Mouse (Mus musculus) yolk sac, embryonic 10.5 days (tissue): ENCODE results near the gene Hnrnpul1.
"Not testable (repeated sequence)": the region's sequence is repeated elsewhere in the genome, so short reads cannot be mapped to it uniquely, and the experiment has no call there.

Source experiments
- DNase-seq: peaks from one replicate; pipeline ENCODE4 v3.0.0-alpha.2; 2017; ENCODE audit warnings: low spot score

Hnrnpul1 gene

DNA sequence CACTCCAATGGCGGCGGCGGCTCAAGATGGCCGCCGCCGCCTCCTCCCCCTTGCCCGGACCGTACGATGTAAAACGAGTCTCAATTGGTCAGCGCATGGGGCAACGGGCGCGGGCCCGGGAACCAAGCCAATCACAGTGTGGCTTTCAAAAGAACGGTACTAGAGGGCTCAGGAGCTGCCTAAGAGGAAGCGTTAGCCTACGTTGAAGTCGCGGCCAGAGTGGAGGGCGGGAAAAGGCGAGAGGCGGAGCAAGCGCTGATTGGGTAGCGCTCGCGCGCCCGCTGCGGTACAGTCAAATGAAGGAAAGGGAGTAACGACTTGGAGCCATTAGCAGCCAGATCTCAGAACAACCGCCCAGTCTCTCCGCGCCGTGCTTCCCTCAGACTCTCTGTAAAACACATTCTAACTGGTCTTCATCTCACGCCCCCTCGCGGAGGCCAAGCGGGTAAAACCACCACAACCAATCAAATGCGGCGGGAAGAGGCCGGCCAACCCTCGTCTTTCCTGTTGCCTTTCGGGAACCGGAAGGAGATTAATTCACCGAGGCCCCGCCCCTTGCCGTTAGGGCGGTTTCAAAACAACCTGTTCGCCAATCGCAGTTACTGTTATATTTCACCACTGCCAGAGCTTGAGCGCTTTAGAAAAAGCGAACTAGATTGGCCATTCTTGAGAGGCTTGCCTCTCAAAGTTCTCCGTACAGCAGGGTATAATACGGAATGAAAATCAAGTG lies at the start of gene Hnrnpul1:
Gene Hnrnpul1, minus strand, starts transcription at position 20 of the 730 bp plus-strand sequence.
- DNase-seq = peak; percentile 99

DNA sequence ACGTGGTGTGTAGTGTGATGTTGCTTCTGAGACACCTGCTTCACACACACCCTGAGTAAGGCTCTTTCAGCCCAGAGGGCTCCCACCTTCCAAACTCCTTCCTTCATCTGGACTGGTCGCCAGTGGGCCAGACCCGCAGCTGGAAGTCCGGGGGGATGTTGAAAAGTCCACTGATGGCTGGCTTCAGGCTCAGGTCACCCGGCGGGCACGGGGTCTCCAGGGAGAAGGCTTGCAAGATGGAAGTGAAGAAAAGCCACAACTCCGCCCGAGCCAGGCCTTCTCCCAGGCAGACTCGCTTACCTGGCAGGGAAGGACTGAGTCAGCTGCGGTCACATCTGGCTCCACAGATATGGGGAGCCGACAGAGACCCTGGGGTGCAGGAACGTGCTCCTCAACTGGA lies 48.9 kb upstream of the Hnrnpul1 start:
- no peak for DNase-seq

GRCm38 (mm10) chr7:25802241-25803125 lies 47.9 kb upstream of the Hnrnpul1 start:
- peak; percentile 80 for DNase-seq

DNA sequence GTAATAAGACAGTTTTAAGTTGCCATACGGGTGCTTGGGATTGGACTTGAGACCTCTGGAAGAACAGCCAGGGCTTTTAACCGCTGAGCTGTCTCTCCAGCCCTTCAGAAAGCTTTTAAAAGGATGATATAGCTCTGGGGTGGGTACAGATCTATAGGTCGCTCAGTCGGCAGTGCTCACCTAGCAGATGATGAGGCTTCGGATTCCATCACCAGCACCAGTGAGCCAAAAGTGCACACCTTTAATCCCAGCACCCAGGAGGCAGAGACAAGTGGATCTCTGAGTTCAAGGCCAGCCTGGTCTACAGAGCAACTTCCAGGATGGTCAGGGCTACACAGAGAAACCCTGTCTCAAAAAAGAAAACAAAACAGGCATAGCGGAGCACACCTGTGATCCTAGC lies 46.5 kb upstream of the Hnrnpul1 start:
- DNase-seq = no peak

- no peak for DNase-seq
Measured at GRCm38 (mm10) chr7:25799369-25799768, 44.8 kb upstream of the Hnrnpul1 start.

DNA sequence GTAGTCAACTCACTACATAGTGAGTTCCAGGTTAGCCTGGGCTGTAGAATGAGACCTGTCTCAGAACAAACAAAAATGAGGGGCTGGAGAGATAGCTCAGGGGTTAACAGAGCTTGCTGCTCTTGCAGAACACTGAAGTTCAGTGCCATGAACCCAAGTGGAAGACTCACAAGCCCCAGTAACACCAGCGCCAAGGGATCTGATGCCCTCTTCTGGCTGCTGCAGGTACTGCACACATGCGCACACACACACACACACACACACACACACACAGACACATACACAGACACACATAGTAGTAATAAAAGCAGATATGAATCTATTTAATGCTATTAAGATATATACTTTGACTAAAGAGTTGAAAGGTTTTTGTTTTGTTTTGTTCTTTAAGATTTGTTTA lies 44.0 kb upstream of the Hnrnpul1 start:
- DNase-seq = no peak

GRCm38 (mm10) chr7:25794775-25795174 lies 40.2 kb upstream of the Hnrnpul1 start:
- no peak for DNase-seq

- no peak for DNase-seq
Measured at GRCm38 (mm10) chr7:25793679-25794078, 39.1 kb upstream of the Hnrnpul1 start.

GRCm38 (mm10) chr7:25792966-25793365 lies 38.4 kb upstream of the Hnrnpul1 start:
- not testable (repeated sequence) for DNase-seq

DNA sequence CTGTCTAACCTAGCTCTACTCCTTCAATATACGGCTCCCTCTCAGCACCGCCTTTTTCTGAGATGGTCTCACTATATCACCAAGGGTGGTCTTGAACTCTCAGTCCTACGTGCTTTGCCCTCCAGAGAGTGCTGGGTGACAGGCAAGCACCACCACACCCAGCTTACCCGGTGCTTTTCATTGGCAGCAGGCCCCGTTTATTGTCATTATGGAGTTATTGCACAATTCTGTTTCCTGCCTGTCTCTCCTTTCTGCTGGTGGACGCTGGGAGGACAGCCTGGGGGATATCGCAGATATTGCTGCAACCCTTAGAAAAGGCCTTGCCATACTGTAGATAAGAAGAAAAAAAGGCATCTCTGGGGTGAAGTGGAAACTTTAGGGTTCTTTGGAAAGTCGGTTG lies 36.1 kb upstream of the Hnrnpul1 start:
- DNase-seq = no peak

- no peak for DNase-seq
Measured at GRCm38 (mm10) chr7:25789129-25789440, 34.5 kb upstream of the Hnrnpul1 start.

- DNase-seq = peak; percentile 62
Measured at GRCm38 (mm10) chr7:25788220-25789128, 33.9 kb upstream of the Hnrnpul1 start, which contains the start of gene Axl. Gene Axl, minus strand, starts transcription at chr7:25788705.

- DNase-seq = no peak
Measured at GRCm38 (mm10) chr7:25787456-25788219, 33.1 kb upstream of the Hnrnpul1 start.

DNA sequence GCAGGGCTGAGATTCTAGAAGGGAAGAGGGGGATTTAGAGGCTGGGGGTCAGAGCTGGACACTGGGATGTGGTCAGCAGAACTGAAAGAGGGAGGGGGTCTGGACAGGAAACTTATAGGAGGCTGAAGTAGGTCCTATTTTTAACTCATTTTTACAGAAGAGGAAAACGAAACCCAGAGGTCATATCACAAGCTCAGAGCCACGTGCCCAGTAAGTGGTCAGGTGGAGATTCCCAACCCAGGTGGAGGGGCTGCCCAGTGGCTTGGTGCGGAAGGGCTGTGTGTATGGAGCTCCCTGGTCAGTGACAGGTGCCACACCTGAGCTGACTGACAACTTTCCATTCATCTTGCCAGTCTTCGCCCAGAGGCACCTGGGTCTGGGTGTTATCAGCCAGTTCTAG lies 32.4 kb upstream of the Hnrnpul1 start:
- DNase-seq = no peak

DNA sequence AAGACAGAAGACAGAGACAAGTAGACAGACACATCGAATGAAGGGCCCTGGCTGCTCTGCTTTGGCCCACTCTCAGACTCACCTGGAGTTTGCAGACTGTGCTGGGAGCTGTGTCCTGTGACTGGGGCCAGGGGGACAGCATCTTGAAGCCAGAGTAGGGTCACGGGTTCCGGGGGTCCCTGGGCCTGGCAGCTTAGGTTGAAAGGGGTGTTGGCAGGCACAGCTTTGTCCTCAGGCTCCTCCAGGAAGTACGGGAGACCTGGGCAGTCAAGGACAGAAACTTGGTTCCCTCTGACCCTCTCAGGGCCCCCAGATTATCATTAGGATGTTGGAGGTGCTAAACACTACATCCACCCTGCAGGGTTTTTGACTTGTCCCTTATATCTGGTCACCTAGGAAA lies 31.2 kb upstream of the Hnrnpul1 start:
- DNase-seq = no peak

DNA sequence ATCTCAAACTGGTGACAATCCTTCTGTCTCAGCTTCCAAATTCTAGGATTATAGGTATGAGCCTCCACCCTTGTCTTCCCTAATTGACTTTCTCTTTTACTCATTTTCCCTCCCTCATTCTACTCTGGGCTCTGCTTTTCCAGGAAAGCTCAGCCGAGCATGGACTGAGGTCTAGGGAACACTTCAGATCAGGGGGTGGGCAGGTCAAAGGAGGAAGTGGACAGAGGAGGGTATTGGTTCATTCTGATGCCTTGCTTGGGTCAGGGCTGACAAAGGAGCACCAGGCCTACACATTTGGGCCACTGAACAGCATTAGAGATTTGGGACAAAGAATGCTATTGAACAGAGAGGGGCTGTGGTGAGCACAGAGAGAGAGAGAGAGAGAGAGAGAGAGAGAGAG lies 30.3 kb upstream of the Hnrnpul1 start:
- no peak for DNase-seq

DNA sequence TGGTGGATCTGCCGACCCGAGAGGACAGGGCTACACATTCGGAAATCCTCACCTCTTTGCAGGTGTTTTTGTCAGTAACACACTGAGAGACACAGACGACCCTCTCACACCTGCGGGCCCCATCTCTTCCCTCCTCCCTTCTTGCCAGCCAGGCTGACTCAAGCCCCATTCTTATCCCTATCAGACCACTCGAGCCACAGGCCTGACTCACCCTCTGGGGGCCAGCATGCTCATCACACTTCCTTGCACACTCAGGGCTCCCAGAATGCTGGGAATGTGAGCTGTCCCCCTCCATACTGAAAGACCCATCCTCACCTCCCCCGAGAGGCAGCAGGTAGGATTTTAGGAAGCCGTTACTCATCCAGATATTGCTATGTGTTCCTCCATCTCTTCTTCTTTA lies 29.2 kb upstream of the Hnrnpul1 start:
- DNase-seq = no peak

- DNase-seq = no peak
Measured at GRCm38 (mm10) chr7:25782744-25783143, 28.2 kb upstream of the Hnrnpul1 start.

- peak; percentile 26 for DNase-seq
Measured at GRCm38 (mm10) chr7:25781937-25782610, 27.5 kb upstream of the Hnrnpul1 start.

DNA sequence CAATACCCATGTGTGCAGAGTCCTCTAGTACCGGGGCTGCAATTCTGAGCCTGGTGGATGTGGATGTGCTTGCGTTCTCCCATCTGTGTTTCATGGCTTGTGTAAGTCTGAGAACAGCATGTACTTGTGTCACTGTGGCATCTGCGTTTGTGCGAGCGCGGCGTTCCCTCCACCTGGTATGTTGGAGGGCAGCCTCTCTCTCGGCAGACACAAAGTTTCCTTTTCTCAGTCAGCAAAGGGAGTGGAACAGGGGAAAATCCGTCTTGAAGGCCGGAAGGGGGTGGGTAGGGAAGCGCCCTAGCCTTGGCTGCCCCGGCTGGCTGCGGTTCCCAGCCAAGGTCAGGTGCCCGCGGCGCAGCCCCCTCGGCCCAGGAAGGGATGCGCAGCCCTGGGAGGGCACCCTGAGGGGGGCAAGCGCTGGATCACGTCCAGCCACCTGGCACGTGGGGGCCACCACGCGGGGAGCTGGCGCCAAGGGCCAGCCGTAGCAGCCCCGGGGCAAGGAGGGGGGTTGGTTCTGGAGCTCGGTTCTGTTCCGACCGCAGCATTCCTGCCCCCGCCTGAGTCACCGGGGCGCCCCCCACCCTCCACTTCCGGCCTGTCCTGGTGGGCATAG lies 26.9 kb upstream of the Hnrnpul1 start:
- no peak for DNase-seq
